Mouse (Mus musculus) bone marrow macrophage, adult 2 months (primary cell): Measurements from ENCODE around the gene Cldn9.

Experiments used
- CTCF ChIP-seq: IDR thresholded peaks from 2 replicates; pipeline ENCODE4 v1.5.1; 2012; ENCODE audit warnings: low read depth, mild to moderate bottlenecking, low read length, moderate library complexity
- POLR2A ChIP-seq: IDR thresholded peaks from 2 replicates; pipeline ENCODE4 v1.6.1; 2012; ENCODE audit warnings: mild to moderate bottlenecking, low read depth, low read length, borderline replicate concordance

GRCm38 (mm10) chr17:23700079-23700478 lies 16.3 kb upstream of the Cldn9 start:
- TF ChIP-seq POLR2A (no peak), CTCF (no peak)
